Mouse (Mus musculus) bone marrow macrophage, adult 2 months (primary cell): Measurements from ENCODE around the gene Rnase11.

Source experiments
- CTCF ChIP-seq: IDR thresholded peaks from 2 replicates; pipeline ENCODE4 v1.5.1; 2012; ENCODE audit warnings: low read depth, mild to moderate bottlenecking, low read length, moderate library complexity
- POLR2A ChIP-seq: IDR thresholded peaks from 2 replicates; pipeline ENCODE4 v1.6.1; 2012; ENCODE audit warnings: mild to moderate bottlenecking, low read depth, low read length, borderline replicate concordance

DNA sequence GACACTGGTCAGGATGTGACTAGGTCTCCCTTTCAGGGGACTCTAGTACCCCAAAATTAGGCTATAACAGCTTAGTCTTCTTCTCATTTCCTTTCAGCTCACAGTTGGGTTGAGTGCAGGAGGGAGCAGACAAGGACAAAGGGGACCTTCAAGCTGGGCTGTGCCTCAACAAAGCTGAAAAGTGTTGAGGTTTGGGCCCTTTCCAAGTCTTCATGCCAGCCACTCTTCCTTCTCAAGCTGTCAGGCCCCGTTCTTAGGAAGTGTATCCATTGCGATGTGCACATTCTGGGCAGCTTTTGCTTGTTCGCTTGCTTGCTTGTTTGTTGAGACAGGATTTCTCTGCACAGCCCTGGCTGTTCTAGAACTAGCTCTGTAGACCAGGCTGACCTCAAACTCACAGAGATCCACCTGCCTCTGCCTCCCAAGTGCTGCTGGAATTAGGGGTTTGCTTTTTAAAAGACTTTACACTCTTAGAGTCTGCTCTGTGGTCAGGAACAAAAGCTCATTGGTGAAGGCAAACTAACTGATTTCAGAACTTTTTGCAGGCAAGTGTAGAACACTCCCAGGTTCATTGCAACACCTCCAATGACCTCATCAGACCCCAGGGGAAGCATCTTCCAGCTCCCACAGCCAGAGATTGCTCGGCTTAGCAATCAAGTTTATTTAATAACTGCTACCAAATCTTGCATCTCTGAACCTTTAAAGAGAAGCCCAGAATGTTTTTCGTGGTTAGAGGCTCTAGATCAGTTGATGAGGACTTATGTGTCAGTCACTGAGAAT is 44.3 kb upstream of the Rnase11 start:
- TF ChIP-seq CTCF (no peak), POLR2A (no peak)
